Mouse (Mus musculus): Measurements from ENCODE around the gene D130043K22Rik.

Gene D130043K22Rik

GRCm38 (mm10) chr13:24892516-24892915 lies 47.6 kb downstream of the D130043K22Rik start:
- no peak for DNase-seq (ENCODE audit: low spot score in 2 of 2)

GRCm38 (mm10) chr13:24893880-24894279 lies 48.9 kb downstream of the D130043K22Rik start:
- DNase-seq (ENCODE audit: low spot score in 2 of 2) = no peak

GRCm38 (mm10) chr13:24901916-24902315 lies 57.0 kb downstream of the D130043K22Rik start:
- DNase-seq (ENCODE audit: low spot score in 2 of 2) = no peak

- no peak for DNase-seq (ENCODE audit: low spot score in 2 of 2)
These were observed 58.5 kb downstream of the D130043K22Rik start for GRCm38 (mm10) chr13:24903412-24903811.

GRCm38 (mm10) chr13:24905422-24905821 lies 60.5 kb downstream of the D130043K22Rik start:
- no peak for DNase-seq (ENCODE audit: low spot score in 2 of 2)

GRCm38 (mm10) chr13:24906831-24907570 lies 62.1 kb downstream of the D130043K22Rik start:
- DNase-seq (ENCODE audit: low spot score in 2 of 2) = no peak

- no peak for DNase-seq (ENCODE audit: low spot score in 2 of 2)
These were observed 64.2 kb downstream of the D130043K22Rik start for GRCm38 (mm10) chr13:24909112-24909511.

GRCm38 (mm10) chr13:24913576-24913975 lies 68.6 kb downstream of the D130043K22Rik start:
- no peak for DNase-seq (ENCODE audit: low spot score in 2 of 2)

GRCm38 (mm10) chr13:24914915-24915314 lies 70.0 kb downstream of the D130043K22Rik start:
- DNase-seq (ENCODE audit: low spot score in 2 of 2) = no peak

GRCm38 (mm10) chr13:24915831-24916230 lies 70.9 kb downstream of the D130043K22Rik start:
- DNase-seq (ENCODE audit: low spot score in 2 of 2) = no peak

- no peak for DNase-seq (ENCODE audit: low spot score in 2 of 2)
These were observed 75.5 kb downstream of the D130043K22Rik start for GRCm38 (mm10) chr13:24920333-24920977.

- no peak for DNase-seq (ENCODE audit: low spot score in 2 of 2)
These were observed 76.3 kb downstream of the D130043K22Rik start for GRCm38 (mm10) chr13:24921281-24921680.

- no peak for DNase-seq (ENCODE audit: low spot score in 2 of 2)
These were observed 79.1 kb downstream of the D130043K22Rik start for GRCm38 (mm10) chr13:24923991-24924390.

GRCm38 (mm10) chr13:24930591-24930990 lies 85.7 kb downstream of the D130043K22Rik start:
- no peak for DNase-seq (ENCODE audit: low spot score in 2 of 2)

- DNase-seq (ENCODE audit: low spot score in 2 of 2) = no peak
These were observed 88.3 kb downstream of the D130043K22Rik start for GRCm38 (mm10) chr13:24933199-24933598.

GRCm38 (mm10) chr13:24936772-24937107 lies 91.8 kb downstream of the D130043K22Rik start:
- DNase-seq (ENCODE audit: low spot score in 2 of 2) = no peak

- DNase-seq (ENCODE audit: low spot score in 2 of 2) = peak; percentile 61 to 67
These were observed 92.3 kb downstream of the D130043K22Rik start, which contains the start of gene Aldh5a1 for GRCm38 (mm10) chr13:24937108-24937838. Aldh5a1 (minus strand) TSS chr13:24937661.

- DNase-seq (ENCODE audit: low spot score in 2 of 2) = no peak
These were observed 92.9 kb downstream of the D130043K22Rik start for GRCm38 (mm10) chr13:24937839-24938166.

GRCm38 (mm10) chr13:24938683-24939082 lies 93.7 kb downstream of the D130043K22Rik start:
- peak; percentile 68 to 70 for DNase-seq (ENCODE audit: low spot score in 2 of 2)

GRCm38 (mm10) chr13:24939472-24939871 lies 94.5 kb downstream of the D130043K22Rik start:
- DNase-seq (ENCODE audit: low spot score in 2 of 2) = no peak

GRCm38 (mm10) chr13:24942512-24943282 lies 97.8 kb downstream of the D130043K22Rik start, which contains the start of gene Gpld1:
Gpld1 (plus strand) TSS chr13:24943152.
- DNase-seq (ENCODE audit: low spot score in 2 of 2) = no peak

GRCm38 (mm10) chr13:24943303-24943702 lies 98.4 kb downstream of the D130043K22Rik start:
- no peak for DNase-seq (ENCODE audit: low spot score in 2 of 2)
